8 mouse cellular contexts compared by ENCODE assay signal in the genomic region with DNA sequence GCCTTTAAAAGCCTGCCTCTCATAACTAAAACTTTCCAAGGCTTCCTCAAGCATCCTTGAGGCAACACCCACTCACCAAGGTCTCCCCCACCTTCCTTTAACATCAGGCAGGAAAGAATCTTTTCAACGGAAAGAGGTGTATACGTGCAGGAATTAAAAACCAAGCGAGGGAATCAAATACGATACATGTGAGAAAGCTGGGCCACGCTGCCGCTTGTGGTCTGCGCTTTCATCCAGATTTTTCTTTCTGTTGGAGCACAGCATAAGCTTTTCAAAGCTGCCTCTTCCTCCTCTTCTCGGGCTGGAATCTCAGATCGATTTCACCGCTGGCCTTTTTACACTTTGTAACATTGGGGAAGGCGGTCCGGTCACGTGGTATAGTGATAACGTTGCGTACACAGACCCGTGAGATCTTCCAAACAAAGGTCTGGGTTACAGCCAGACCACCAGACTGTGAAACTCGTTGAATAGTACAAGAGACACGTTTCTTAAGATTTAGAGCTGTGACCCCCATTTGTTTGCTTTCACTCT.
DNase-seq lines count a peak whose midpoint lies in the region; ATAC-seq and TF ChIP-seq lines count a peak whose summit lies in the region.

No protein-coding gene starts in this region.

- peak overlapping the region; percentile 15 for H3K4me3 ChIP-seq in erythroblast, embryonic 14.5 days (replicated peaks)
- H3K4me3 ChIP-seq in brown adipose tissue, adult 24 weeks (ENCODE audit: insufficient read depth, low read depth, low read length) = peak overlapping the region; percentile 35
- peak overlapping the region; percentile 42 for H3K4me3 ChIP-seq in hindbrain, embryonic 10.5 days
- peak overlapping the region; percentile 27 for H3K4me3 ChIP-seq in limb, embryonic 15.5 days
- H3K4me3 ChIP-seq in myocyte = no peak overlapping the region

- no peaks in the 10 kb centered on the region for H3K79me2 ChIP-seq in myocyte (ENCODE audit: control insufficient read depth, insufficient read depth)

- TF ChIP-seq POLR2A in myocyte (IDR thresholded peaks at IDR 0.05; ENCODE audit: insufficient read length, low read depth) = no peak

- no peaks in the 10 kb centered on the region for H3K36me3 ChIP-seq in erythroblast, embryonic 14.5 days (ENCODE audit: control insufficient read depth)
- H3K36me3 ChIP-seq in hindbrain, embryonic 10.5 days = no peaks in the 10 kb centered on the region
- no peaks in the 10 kb centered on the region for H3K36me3 ChIP-seq in limb, embryonic 15.5 days
- H3K36me3 ChIP-seq in myocyte (ENCODE audit: control insufficient read depth, insufficient read depth) = no peaks in the 10 kb centered on the region

- H3ac ChIP-seq in myocyte (ENCODE audit: control insufficient read depth, insufficient read length) = no peak overlapping the region

- H3K4me2 ChIP-seq in limb, embryonic 15.5 days = peak overlapping the region; percentile 42
- H3K4me2 ChIP-seq in myocyte (ENCODE audit: low read depth) = peak overlapping the region; percentile 57

- WGBS in hindbrain, embryonic 10.5 days = 42% methylated on average over 18 of the region's 18 CpGs
- 24% methylated on average over 18 of the region's 18 CpGs for WGBS in limb, embryonic 15.5 days

- H3K9me3 ChIP-seq in erythroblast, embryonic 14.5 days (ENCODE audit: control insufficient read depth, low read length) = peaks cover 3% of the 10 kb centered on the region; the same call in 1 of the 2 replicates
- H3K9me3 ChIP-seq in hindbrain, embryonic 10.5 days = 0 out of 2 replicates have a peak, but pooled peaks cover 2% of the 10 kb centered on the region
- no peaks in the 10 kb centered on the region for H3K9me3 ChIP-seq in limb, embryonic 15.5 days

- no peak overlapping the region for H3K9ac ChIP-seq in limb, embryonic 15.5 days

- peak; percentile 16 for DNase-seq in hindbrain, embryonic 10.5 days (ENCODE audit: low spot score)
- DNase-seq in cerebellum, adult 11-12 months = no peak
- DNase-seq in urinary bladder, adult 18-20 months (ENCODE audit: low spot score in 2 of 2) = no peak

- no peaks in the 10 kb centered on the region; the same call in 1 of the 2 replicates for H3K4me1 ChIP-seq in erythroblast, embryonic 14.5 days (ENCODE audit: control insufficient read depth)
- H3K4me1 ChIP-seq in brown adipose tissue, adult 24 weeks (ENCODE audit: control insufficient read depth, insufficient read depth, insufficient read length, low read length) = no peaks in the 10 kb centered on the region
- H3K4me1 ChIP-seq in hindbrain, embryonic 10.5 days (replicated peaks) = peaks cover 7% of the 10 kb centered on the region; the same call in 1 of the 2 replicates
- H3K4me1 ChIP-seq in limb, embryonic 15.5 days = 0 out of 2 replicates have a peak, but pooled peaks cover 5% of the 10 kb centered on the region

- no peaks in the 10 kb centered on the region for H3K27me3 ChIP-seq in erythroblast, embryonic 14.5 days (ENCODE audit: control insufficient read depth)
- H3K27me3 ChIP-seq in hindbrain, embryonic 10.5 days (ENCODE audit: insufficient read depth, poor library complexity, severe bottlenecking) = peaks cover 18% of the 10 kb centered on the region
- no peaks in the 10 kb centered on the region for H3K27me3 ChIP-seq in limb, embryonic 15.5 days
- H3K27me3 ChIP-seq in myocyte (ENCODE audit: control insufficient read depth, insufficient read depth, insufficient read length) = no peaks in the 10 kb centered on the region

- H3K27ac ChIP-seq in brown adipose tissue, adult 24 weeks (replicated peaks; ENCODE audit: low read depth, low read length) = no peak overlapping the region
- H3K27ac ChIP-seq in hindbrain, embryonic 10.5 days = peak overlapping the region; percentile 50; the same call in 1 of the 2 replicates
- peak overlapping the region; percentile 24; the same call in 1 of the 2 replicates for H3K27ac ChIP-seq in limb, embryonic 15.5 days

- no peak for ATAC-seq in erythroblast, adult 5-6 weeks (replicated peaks; ENCODE audit: low FRiP score, poor library complexity, severe bottlenecking)
- ATAC-seq in limb, embryonic 15.5 days (ENCODE audit: insufficient number of reproducible peaks, low FRiP score, low TSS enrichment, low read depth) = no peak

TF ChIP-seq in myocyte, 11 proteins besides CTCF, POLR2A, EP300 and RAD21:
- TF ChIP-seq TCF3 (IDR thresholded peaks at IDR 0.05; ENCODE audit: insufficient read length, low read depth) (no peak), MAX (IDR thresholded peaks at IDR 0.05; ENCODE audit: low read depth) (no peak), POLR2AphosphoS2 (IDR thresholded peaks at IDR 0.05; ENCODE audit: insufficient read length, low read depth) (no peak), REST (IDR thresholded peaks at IDR 0.05; ENCODE audit: insufficient read depth, insufficient read length) (no peak), MYOD1 (IDR thresholded peaks at IDR 0.05; ENCODE audit: control insufficient read depth in 1 of 3, insufficient read length in 2 of 3, low read depth in 2 of 3) (no peak), CEBPB (IDR thresholded peaks at IDR 0.05; ENCODE audit: insufficient read depth, poor library complexity, severe bottlenecking) (no peak), E2F4 (IDR thresholded peaks at IDR 0.05; ENCODE audit: insufficient read depth) (no peak), SRF (IDR thresholded peaks at IDR 0.05; ENCODE audit: control insufficient read depth, insufficient read length, low read depth) (no peak), USF1 (IDR thresholded peaks at IDR 0.05; ENCODE audit: low read depth) (no peak), MYOG (IDR thresholded peaks at IDR 0.05; ENCODE audit: control insufficient read depth in 1 of 3, insufficient read depth in 1 of 3, insufficient read length in 2 of 3, low read depth in 2 of 3) (no peak), TCF12 (IDR thresholded peaks at IDR 0.05; ENCODE audit: insufficient read depth, poor library complexity, severe bottlenecking) (no peak)
